Mouse (Mus musculus) heart, postnatal 0 days (tissue): ENCODE data around the gene Rps11. TPM values are rescaled to one million over a fixed set of nuclear protein-coding genes. Genes with fewer than 3 reads are reported as not detected.

Experiments
- ATAC-seq: fragments of 200-750 bp; cut with Nextera tagmentation; 2 replicates; pipeline ENCODE4 v1.8.0; 2017; ENCODE audit warnings: low read depth, moderate number of reproducible peaks, moderate library complexity; ENCODE audit not compliant: insufficient read depth
- DNase-seq: peaks from one replicate; pipeline ENCODE4 v3.0.0-alpha.2; 2016; ENCODE audit warnings: low spot score
- H3K27ac ChIP-seq: fragments of 300-500 bp; sonication (generic); 2 replicates; pipeline ENCODE4 v1.5.1; 2014; ENCODE audit warnings: low read depth, mild to moderate bottlenecking
- H3K27me3 ChIP-seq: fragments of 300-500 bp; sonication (generic); 2 replicates; pipeline ENCODE4 v1.6.1; 2014; ENCODE audit warnings: low read length, mixed read lengths; ENCODE audit not compliant: control insufficient read depth, insufficient read depth
- H3K36me3 ChIP-seq: fragments of 300-500 bp; sonication (generic); replicated peaks from 2 replicates; pipeline ENCODE4 v1.6.1; 2014; ENCODE audit warnings: low read length, mixed read lengths; ENCODE audit not compliant: control insufficient read depth, insufficient read depth
- H3K4me1 ChIP-seq: fragments of 300-500 bp; sonication (generic); 2 replicates; pipeline ENCODE4 v1.6.1; 2014; ENCODE audit warnings: antibody characterized with exemption; ENCODE audit not compliant: control insufficient read depth, insufficient read depth
- H3K4me2 ChIP-seq: fragments of 300-500 bp; sonication (generic); 2 replicates; pipeline ENCODE4 v1.6.1; 2014; ENCODE audit warnings: low read depth, mild to moderate bottlenecking, low read length, moderate library complexity
- H3K4me3 ChIP-seq: fragments of 300-500 bp; sonication (generic); 2 replicates; pipeline ENCODE4 v1.5.1; 2014; ENCODE audit warnings: low read depth, low read length
- H3K9ac ChIP-seq: fragments of 300-500 bp; sonication (generic); replicated peaks from 2 replicates; pipeline ENCODE4 v1.6.1; 2014; ENCODE audit warnings: low read depth, low read length, mixed read lengths
- H3K9me3 ChIP-seq: fragments of 300-500 bp; sonication (generic); replicated peaks from 2 replicates; pipeline ENCODE4 v1.6.1; 2016; ENCODE audit warnings: low read length; ENCODE audit not compliant: control insufficient read depth
- CTCF ChIP-seq: IDR thresholded peaks from 2 replicates; pipeline ENCODE4 v1.5.1; 2016; ENCODE audit warnings: antibody characterized with exemption, control low read depth, low read depth
- EP300 ChIP-seq: IDR thresholded peaks from 2 replicates; pipeline ENCODE4 v1.6.1; 2016; ENCODE audit warnings: antibody characterized with exemption, low read depth
- WGBS: fragments of 180-500 bp; shearing (Covaris S2); extraction: QIAGEN DNeasy Blood & Tissue Kit; methylation state at CpG from one replicate; pipeline ENCODE4 v1.1.7; 2014; 5-methylcytosine and 5-hydroxymethylcytosine counted together
- polyA plus RNA-seq: library from polyadenylated mRNA; unstranded; fragments of >200 nt; fragmentation: Nextera tagmentation; extraction: Ambion mirVana; gene quantifications from 2 replicates; pipeline ENCODE4 v1.2.1, GENCODE M21; 2015
- total RNA-seq: library from RNA; depleted of rRNA; stranded (reverse); fragments of >200 nt; gene quantifications from 2 replicates; pipeline ENCODE4 v1.2.3, GENCODE M21; 2014; ENCODE audit warnings: low replicate concordance

Gene Rps11
- total and polyA plus RNA-seq, 2 experiments from 2014 or later, result 730 to 1,247 TPM

DNA sequence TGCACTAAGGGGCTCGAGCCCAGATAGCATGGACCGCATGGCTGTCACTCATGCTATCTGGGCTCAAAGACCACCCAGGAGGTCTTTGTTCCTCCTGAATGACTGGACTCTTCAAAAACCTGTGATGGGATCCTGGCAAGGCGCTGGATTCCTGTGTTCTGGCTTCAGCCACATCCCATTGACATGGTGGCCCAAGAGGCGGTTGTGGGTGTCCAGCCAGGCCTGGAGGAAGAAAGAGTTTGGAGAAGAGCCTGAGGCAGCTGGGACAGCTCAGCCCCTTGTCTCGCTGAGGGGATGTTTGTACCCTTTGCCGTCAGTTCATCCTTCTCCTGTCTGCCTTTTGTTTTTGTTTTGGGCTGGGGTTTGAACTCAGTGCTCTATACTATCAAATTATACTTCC, 25.3 kb upstream of the Rps11 start:
- ATAC-seq (no peak), DNase-seq (no peak)
- Histone ChIP-seq H3K36me3 (peaks cover 11% of the 10 kb centered on the region; the same call in 1 of the 2 replicates), H3K27ac (no peak overlapping the region), H3K27me3 (no peaks in the 10 kb centered on the region), H3K9me3 (no peaks in the 10 kb centered on the region), H3K4me3 (no peak overlapping the region), H3K4me1 (0 out of 2 replicates have a peak, but pooled peaks cover 7% of the 10 kb centered on the region), H3K4me2 (no peak overlapping the region), H3K9ac (no peak overlapping the region)
- no peak for TF ChIP-seq CTCF
- TF ChIP-seq EP300, result no peak
- WGBS, result 74% methylated on average over 6 of the region's 6 CpGs

DNA sequence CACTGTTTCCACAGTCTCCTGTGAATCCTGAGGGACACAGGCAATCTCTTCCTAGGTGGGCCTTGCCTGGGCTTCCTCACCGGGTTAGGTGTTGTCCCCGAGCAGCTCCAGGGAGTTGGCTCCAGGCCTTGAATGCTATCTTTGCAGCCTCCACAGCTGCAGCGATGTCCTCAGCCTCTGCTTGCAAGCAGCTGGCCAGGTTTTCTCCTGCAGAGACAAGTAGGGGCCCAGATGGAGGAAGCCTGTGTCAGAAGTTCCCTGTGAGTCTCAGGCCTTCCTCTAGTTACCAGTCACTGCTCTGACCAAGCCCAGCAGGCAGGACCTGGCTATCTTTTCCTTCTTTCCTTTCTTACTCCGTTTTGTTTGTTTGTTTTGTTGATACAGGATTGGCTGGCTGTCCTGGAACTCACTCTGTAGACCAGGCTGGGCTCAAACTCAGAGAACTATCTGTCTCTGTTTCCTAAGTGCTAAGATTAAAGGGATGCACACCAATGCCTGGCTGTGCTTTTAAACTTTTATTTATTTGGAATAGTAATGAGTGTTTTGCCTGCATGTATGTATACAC, 24.4 kb upstream of the Rps11 start:
- DNase-seq, result no peak
- WGBS, result 31% methylated on average over 4 of the region's 4 CpGs
- H3K9me3 ChIP-seq, result no peaks in the 10 kb centered on the region
- H3K27ac ChIP-seq, result no peak overlapping the region
- peaks cover 18% of the 10 kb centered on the region for H3K36me3 ChIP-seq
- H3K9ac ChIP-seq, result no peak overlapping the region
- no peaks in the 10 kb centered on the region for H3K27me3 ChIP-seq
- H3K4me1 ChIP-seq, result 0 out of 2 replicates have a peak, but pooled peaks cover 5% of the 10 kb centered on the region
- TF ChIP-seq EP300 (no peak), CTCF (no peak)
- H3K4me2 ChIP-seq, result no peak overlapping the region
- no peak for ATAC-seq
- no peak overlapping the region for H3K4me3 ChIP-seq

DNA sequence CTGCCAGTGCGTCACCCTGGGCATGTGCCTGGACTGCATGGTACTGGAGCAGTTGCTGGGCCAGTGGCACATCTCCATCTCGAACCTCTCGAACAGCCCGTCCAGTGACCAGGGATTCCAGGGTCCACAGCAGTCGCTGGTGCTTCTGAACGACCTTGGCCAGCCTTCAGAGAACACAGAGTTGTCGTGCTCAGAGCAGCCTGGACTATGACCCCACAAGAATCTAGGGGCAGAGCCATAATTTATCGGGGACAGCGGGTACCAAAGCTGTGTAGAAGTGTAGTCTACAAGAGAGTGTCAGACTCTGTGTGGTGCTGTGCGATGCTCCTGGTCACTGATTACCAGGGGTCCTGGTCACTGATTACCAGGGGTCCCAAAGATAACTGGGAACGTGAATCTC, 23.7 kb upstream of the Rps11 start:
- H3K9ac ChIP-seq, result no peak overlapping the region
- H3K4me3 ChIP-seq, result no peak overlapping the region
- no peak for TF ChIP-seq EP300
- no peak for TF ChIP-seq CTCF
- ATAC-seq (no peak), DNase-seq (no peak)
- 72% methylated on average over 11 of the region's 11 CpGs for WGBS
- H3K27ac ChIP-seq, result no peak overlapping the region
- no peaks in the 10 kb centered on the region for H3K27me3 ChIP-seq
- no peaks in the 10 kb centered on the region for H3K9me3 ChIP-seq
- peaks cover 18% of the 10 kb centered on the region for H3K36me3 ChIP-seq
- no peak overlapping the region for H3K4me2 ChIP-seq
- H3K4me1 ChIP-seq, result no peaks in the 10 kb centered on the region

DNA sequence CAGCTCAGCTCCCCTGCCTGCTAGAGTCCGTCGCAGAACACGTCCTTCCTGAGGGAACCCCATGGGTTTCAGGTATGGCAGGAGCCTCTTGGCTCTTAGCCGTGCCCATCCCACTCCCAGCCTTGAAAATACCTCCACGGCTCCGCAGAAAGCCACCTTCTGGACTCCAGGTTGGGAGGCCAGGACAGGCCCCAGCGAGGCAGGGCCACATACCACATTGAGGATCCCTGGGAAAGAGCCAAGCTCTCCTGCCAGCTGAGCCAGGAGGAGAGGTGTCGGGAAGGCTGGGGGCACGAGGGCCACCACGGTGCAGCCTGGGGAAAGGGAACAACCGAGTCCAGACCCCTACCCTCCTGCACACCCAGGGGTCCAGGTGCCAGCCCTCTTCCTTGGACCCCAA, 23.0 kb upstream of the Rps11 start:
- Histone ChIP-seq H3K4me1 (no peaks in the 10 kb centered on the region), H3K4me2 (no peak overlapping the region), H3K36me3 (peaks cover 22% of the 10 kb centered on the region), H3K4me3 (no peak overlapping the region), H3K27me3 (no peaks in the 10 kb centered on the region), H3K9me3 (no peaks in the 10 kb centered on the region), H3K9ac (no peak overlapping the region), H3K27ac (no peak overlapping the region)
- DNase-seq (no peak), ATAC-seq (no peak)
- WGBS, result 82% methylated on average over 11 of the region's 11 CpGs
- TF ChIP-seq CTCF, result no peak
- no peak for TF ChIP-seq EP300

DNA sequence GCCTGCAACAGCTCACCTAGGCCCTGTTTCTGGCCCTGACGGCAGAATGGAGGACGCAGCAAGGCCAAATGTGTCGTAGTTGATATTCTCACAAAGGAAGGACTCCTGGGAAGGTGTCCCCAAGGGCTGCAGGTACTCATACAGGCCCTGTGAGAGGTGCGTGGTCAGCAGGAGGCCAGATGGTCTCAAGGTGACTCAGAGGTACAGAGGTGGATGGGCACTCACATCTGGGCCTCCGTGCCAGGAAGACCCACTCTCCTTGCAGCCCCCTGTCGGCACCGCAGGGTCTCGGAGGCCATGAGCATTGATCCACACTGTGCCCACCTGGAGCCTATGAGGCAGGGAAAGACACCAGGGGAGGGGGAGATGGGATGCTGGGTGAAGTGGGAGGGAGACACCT, 21.2 kb upstream of the Rps11 start:
- WGBS, result 94% methylated on average over 8 of the region's 8 CpGs
- Histone ChIP-seq H3K36me3 (peaks cover 22% of the 10 kb centered on the region), H3K4me1 (no peaks in the 10 kb centered on the region), H3K4me3 (no peak overlapping the region), H3K27ac (no peak overlapping the region), H3K27me3 (no peaks in the 10 kb centered on the region), H3K9ac (no peak overlapping the region), H3K9me3 (no peaks in the 10 kb centered on the region), H3K4me2 (no peak overlapping the region)
- DNase-seq (no peak), ATAC-seq (no peak)
- TF ChIP-seq CTCF, result no peak
- no peak for TF ChIP-seq EP300
